Mouse (Mus musculus): Measurements from ENCODE around the gene Pxk.

DNA sequence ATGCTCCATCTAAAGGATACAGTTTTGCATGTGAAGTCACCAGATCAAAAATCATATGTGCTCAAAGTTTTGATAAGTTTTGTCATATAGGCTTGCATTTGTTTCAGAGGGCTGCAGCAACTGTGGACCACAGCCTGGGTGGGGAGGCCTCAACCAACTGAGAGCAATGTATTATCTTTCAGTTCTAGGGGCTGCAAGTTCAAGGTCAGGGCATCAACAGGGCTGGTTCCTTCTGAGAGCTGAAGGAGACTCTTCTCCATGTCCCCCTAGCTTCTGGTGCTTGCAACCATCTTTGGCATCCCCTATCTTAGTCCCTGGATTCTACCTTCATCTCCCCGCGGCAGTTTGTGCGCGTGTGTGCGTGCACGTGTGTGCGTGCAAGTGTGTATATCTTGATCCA is 45.4 kb upstream of the Pxk start:
- TF ChIP-seq EP300 (optimal IDR thresholded peaks at IDR 0.05) = no peak
- TF ChIP-seq CTCF (IDR thresholded peaks at IDR 0.05; ENCODE audit: low read depth) = no peak

All from stomach, postnatal 0 days (tissue).